Mouse (Mus musculus) heart, postnatal 0 days (tissue): ENCODE measurements around the gene Scyl1.

ENCODE experiments used
- CTCF ChIP-seq: IDR thresholded peaks from 2 replicates; pipeline ENCODE4 v1.5.1; 2016; ENCODE audit warnings: antibody characterized with exemption, control low read depth, low read depth
- EP300 ChIP-seq: IDR thresholded peaks from 2 replicates; pipeline ENCODE4 v1.6.1; 2016; ENCODE audit warnings: antibody characterized with exemption, low read depth

DNA sequence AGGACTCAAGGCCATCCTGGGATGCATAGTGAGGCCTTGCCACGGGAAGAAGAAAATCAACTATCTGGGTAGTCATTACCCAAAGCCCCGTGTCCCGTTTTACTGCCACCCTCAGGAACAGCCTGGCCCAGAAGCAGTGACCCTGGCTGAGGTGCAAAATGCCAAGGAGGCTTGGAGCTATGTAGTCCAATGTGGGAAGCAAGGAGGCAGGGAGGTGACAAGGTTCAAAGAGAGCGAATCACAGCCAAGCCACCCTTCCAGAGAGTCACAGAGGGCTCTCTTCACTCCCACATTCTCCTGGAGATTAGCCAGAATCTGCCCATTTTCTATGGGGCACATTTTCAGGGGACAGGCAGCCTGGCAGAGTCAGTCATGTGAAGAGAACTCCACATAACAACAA, 3.9 kb downstream of the Scyl1 start:
- TF ChIP-seq CTCF (no peak), EP300 (no peak)
